Mouse (Mus musculus) MEL (cell line): ENCODE results near the gene Cab39. TPM values are rescaled to one million over a fixed set of nuclear protein-coding genes. Genes with fewer than 3 reads are reported as not detected.
"Not testable (repeated sequence)": the region's sequence is repeated elsewhere in the genome, so short reads cannot be mapped to it uniquely, and the experiment has no call there.

ENCODE experiments used
- DNase-seq: peaks from one replicate; pipeline ENCODE4 v3.0.0; 2011; ENCODE audit warnings: low read depth, low spot score
- H3K27ac ChIP-seq: 2 replicates; pipeline ENCODE4 v1.5.1; 2012; ENCODE audit warnings: low read depth, mild to moderate bottlenecking, control low read depth, low read length, moderate library complexity; ENCODE audit not compliant: control insufficient read depth
- H3K27me3 ChIP-seq, 2 experiments: fragments of 150-350 bp in 1 of 2; sonication (generic) in 1 of 2; 2 replicates each; pipeline ENCODE4 v1.6.1; 2012; ENCODE audit warnings: low read length in 2 of 2, mild to moderate bottlenecking in 2 of 2, improper control_type of control experiment in 1 of 2, moderate library complexity in 1 of 2; ENCODE audit not compliant: insufficient read depth in 2 of 2, control insufficient read depth in 1 of 2
- H3K36me3 ChIP-seq, 2 experiments: 2 replicates each; pipeline ENCODE4 v1.6.1; 2012 to 2014; ENCODE audit warnings: low read length in 2 of 2, improper control_type of control experiment in 1 of 2, inconsistent platforms in 1 of 2, mild to moderate bottlenecking in 1 of 2; ENCODE audit not compliant: insufficient read depth in 2 of 2, control insufficient read depth in 1 of 2
- H3K4me1 ChIP-seq, 2 experiments: fragments of 150-350 bp in 1 of 2; sonication (generic) in 1 of 2; 2 replicates each; pipeline ENCODE4 v1.6.1; 2012; ENCODE audit warnings: low read length in 2 of 2, improper control_type of control experiment in 1 of 2, mild to moderate bottlenecking in 1 of 2; ENCODE audit not compliant: insufficient read depth in 2 of 2, control insufficient read depth in 1 of 2
- H3K4me3 ChIP-seq, 2 experiments: fragments of 150-350 bp in 1 of 2; sonication (generic) in 1 of 2; 2 replicates each; pipeline ENCODE4 v1.5.1; 2012; ENCODE audit warnings: low read depth in 2 of 2, low read length in 2 of 2, mild to moderate bottlenecking in 2 of 2, moderate library complexity in 2 of 2, control low read depth in 1 of 2, improper control_type of control experiment in 1 of 2; ENCODE audit not compliant: control insufficient read depth in 1 of 2, insufficient read depth in 1 of 2
- H3K79me2 ChIP-seq: 2 replicates; pipeline ENCODE4 v1.6.1; 2012; ENCODE audit warnings: mild to moderate bottlenecking, low read length, moderate library complexity; ENCODE audit not compliant: control insufficient read depth, poor library complexity, insufficient read depth
- H3K9ac ChIP-seq: 2 replicates; pipeline ENCODE4 v1.6.1; 2012; ENCODE audit warnings: low read depth, mild to moderate bottlenecking, control low read depth, low read length, moderate library complexity; ENCODE audit not compliant: control insufficient read depth, poor library complexity, severe bottlenecking
- H3K9me3 ChIP-seq: fragments of 150-350 bp; sonication (generic); replicated peaks from 2 replicates; pipeline ENCODE4 v1.6.1; 2012; ENCODE audit warnings: mild to moderate bottlenecking, low read length, improper control_type of control experiment, moderate library complexity; ENCODE audit not compliant: insufficient read depth
- CTCF ChIP-seq, 3 experiments: IDR thresholded peaks in 2 of 3; conservative IDR thresholded peaks in 1 of 3; 2 replicates each; pipeline ENCODE4 v1.5.1; 2011 to 2012; ENCODE audit warnings: low read length in 3 of 3, low read depth in 2 of 3, mild to moderate bottlenecking in 2 of 3, improper control_type of control experiment in 1 of 3, inconsistent platforms in 1 of 3, mixed read lengths in 1 of 3, moderate library complexity in 1 of 3; ENCODE audit not compliant: control insufficient read depth in 1 of 3, insufficient read depth in 1 of 3, poor library complexity in 1 of 3, severe bottlenecking in 1 of 3
- HCFC1 ChIP-seq: IDR thresholded peaks from 2 replicates; pipeline ENCODE4 v1.6.1; 2012; ENCODE audit warnings: low read depth, mild to moderate bottlenecking, inconsistent platforms, low read length, improper control_type of control experiment, moderate library complexity
- MAZ ChIP-seq: IDR thresholded peaks from 2 replicates; pipeline ENCODE4 v1.6.1; 2012; ENCODE audit warnings: low read depth, mild to moderate bottlenecking, inconsistent platforms, low read length, improper control_type of control experiment
- MEF2A ChIP-seq: IDR thresholded peaks from 2 replicates; pipeline ENCODE4 v1.6.1; 2014; ENCODE audit warnings: low read depth, mild to moderate bottlenecking, inconsistent platforms, low read length, improper control_type of control experiment; ENCODE audit not compliant: poor library complexity, insufficient replicate concordance, severe bottlenecking; ENCODE audit errors: extremely low read depth
- MYC ChIP-seq: IDR thresholded peaks from 2 replicates; pipeline ENCODE4 v1.6.1; 2011; ENCODE audit warnings: low read depth, mild to moderate bottlenecking, low read length, improper control_type of control experiment, moderate library complexity
- RCOR1 ChIP-seq: IDR thresholded peaks from 2 replicates; pipeline ENCODE4 v1.6.1; 2012; ENCODE audit warnings: low read depth, mild to moderate bottlenecking, inconsistent platforms, low read length, improper control_type of control experiment
- TBP ChIP-seq: IDR thresholded peaks from 2 replicates; pipeline ENCODE4 v1.8.0; 2011; ENCODE audit warnings: low read depth, low read length, improper control_type of control experiment
- USF1 ChIP-seq: IDR thresholded peaks from 2 replicates; pipeline ENCODE4 v1.6.1; 2014; ENCODE audit warnings: low read depth, mild to moderate bottlenecking, inconsistent platforms, low read length, improper control_type of control experiment, moderate library complexity
- ZC3H11A ChIP-seq: IDR thresholded peaks from 2 replicates; pipeline ENCODE4 v1.6.1; 2012; ENCODE audit warnings: low read depth, mild to moderate bottlenecking, inconsistent platforms, low read length, improper control_type of control experiment
- ZKSCAN1 ChIP-seq: IDR thresholded peaks from 2 replicates; pipeline ENCODE4 v1.6.1; 2012; ENCODE audit warnings: low read depth, mild to moderate bottlenecking, inconsistent platforms, low read length, improper control_type of control experiment, moderate library complexity
- ZMIZ1 ChIP-seq: IDR thresholded peaks from 2 replicates; pipeline ENCODE4 v1.6.1; 2012; ENCODE audit warnings: low read depth, mild to moderate bottlenecking, inconsistent platforms, low read length, improper control_type of control experiment, moderate library complexity
- polyA plus RNA-seq, 2 experiments: library from polyadenylated mRNA; stranded (reverse) in 1 of 2; unstranded in 1 of 2; fragments of >175 nt in 1 of 2; fragments of >200 nt in 1 of 2; gene quantifications; 2 replicates each; pipeline versions ENCODE4 v1.2.1 to v1.2.4; 2012; ENCODE audit warnings: low replicate concordance in 2 of 2, low read depth in 1 of 2; ENCODE audit not compliant: insufficient read length in 2 of 2, insufficient read depth in 1 of 2, missing spikeins in 1 of 2
- total RNA-seq: library from RNA; depleted of rRNA; stranded (reverse); fragments of 300-350 nt; gene quantifications from 2 replicates; pipeline ENCODE4 v1.2.3, GENCODE M21; 2012

Cab39 gene
- total and polyA plus RNA-seq, 3 experiments = 66.5 to 144 (median 68.7) TPM

GRCm38 (mm10) chr1:85810343-85810742 lies 17.1 kb downstream of the Cab39 start:
- no peaks in the 10 kb centered on the region for H3K27me3 ChIP-seq
- peaks cover 0 to 18% of the 10 kb centered on the region in 2 experiments for H3K36me3 ChIP-seq
- H3K4me1 ChIP-seq = peaks cover 0 to 5% of the 10 kb centered on the region in 2 experiments; a peak in 3 of 4 replicates
- TF ChIP-seq ZKSCAN1 (no peak), TBP (no peak), RCOR1 (no peak), MAZ (no peak), ZC3H11A (no peak)
- DNase-seq = no peak
- H3K4me3 ChIP-seq = no peak overlapping the region
- H3K27ac ChIP-seq = no peak overlapping the region
- no peaks in the 10 kb centered on the region for H3K9me3 ChIP-seq
- H3K9ac ChIP-seq = no peak overlapping the region
- H3K79me2 ChIP-seq = peaks cover 49% of the 10 kb centered on the region

- Histone ChIP-seq H3K27me3 (no peaks in the 10 kb centered on the region), H3K4me1 (peaks cover 0 to 5% of the 10 kb centered on the region in 2 experiments; a peak in 3 of 4 replicates), H3K36me3 (peaks cover 0 to 17% of the 10 kb centered on the region in 2 experiments), H3K9me3 (no peaks in the 10 kb centered on the region), H3K79me2 (peaks cover 48% of the 10 kb centered on the region), H3K9ac (no peak overlapping the region), H3K27ac (no peak overlapping the region), H3K4me3 (no peak overlapping the region)
- TF ChIP-seq MYC (no peak), HCFC1 (no peak), ZMIZ1 (no peak), USF1 (no peak), MEF2A (no peak), CTCF (IDR thresholded peaks at IDR 0.05 in 2 of 3, conservative IDR thresholded peaks at IDR 0.05 in 1 of 3; ENCODE audit: control insufficient read depth in 1 of 3, insufficient read depth in 1 of 3, low read depth in 2 of 3, low read length in 3 of 3, poor library complexity in 1 of 3, severe bottlenecking in 1 of 3) (no peak)
- no peak for DNase-seq
Measured at GRCm38 (mm10) chr1:85810787-85811186, 17.5 kb downstream of the Cab39 start.

GRCm38 (mm10) chr1:85814213-85814612 lies 21.0 kb downstream of the Cab39 start:
- not testable (repeated sequence) for H3K27me3 ChIP-seq, H3K27ac ChIP-seq, DNase-seq, H3K9me3 ChIP-seq, H3K9ac ChIP-seq, H3K4me3 ChIP-seq, H3K4me1 ChIP-seq
- Histone ChIP-seq H3K36me3 (peaks cover 2 to 11% of the 10 kb centered on the region in 2 experiments), H3K79me2 (peaks cover 35% of the 10 kb centered on the region)
